Mouse (Mus musculus): ENCODE measurements at regions not wholly inside any gene's neighbourhood (a gene's known extent, or its start where the extent isn't known, plus 50 kb on each side); places are given as distances from the start of the nearest gene placed in this dataset.

DNA sequence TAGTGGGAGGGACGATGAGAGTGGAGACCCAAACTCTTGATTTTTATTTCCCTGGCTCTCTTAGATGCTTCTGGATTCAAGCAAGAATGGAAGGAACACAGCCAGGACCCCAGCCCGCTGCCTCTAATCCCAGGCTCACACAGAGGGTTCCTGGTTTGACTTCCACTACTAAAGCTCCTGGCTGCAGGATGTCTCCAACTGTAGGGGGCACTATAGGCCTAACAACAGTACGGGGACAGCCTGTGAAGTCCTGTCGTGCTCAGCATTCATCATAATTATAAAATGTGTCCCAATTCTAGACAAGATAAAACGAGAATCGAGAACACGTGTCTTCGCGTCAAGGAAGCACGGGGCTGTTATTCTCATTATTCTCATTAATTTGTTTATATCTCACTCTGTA is 254.3 kb upstream of the Kcnab2 start:
- no peak for DNase-seq (ENCODE audit: extremely low spot score)

DNA sequence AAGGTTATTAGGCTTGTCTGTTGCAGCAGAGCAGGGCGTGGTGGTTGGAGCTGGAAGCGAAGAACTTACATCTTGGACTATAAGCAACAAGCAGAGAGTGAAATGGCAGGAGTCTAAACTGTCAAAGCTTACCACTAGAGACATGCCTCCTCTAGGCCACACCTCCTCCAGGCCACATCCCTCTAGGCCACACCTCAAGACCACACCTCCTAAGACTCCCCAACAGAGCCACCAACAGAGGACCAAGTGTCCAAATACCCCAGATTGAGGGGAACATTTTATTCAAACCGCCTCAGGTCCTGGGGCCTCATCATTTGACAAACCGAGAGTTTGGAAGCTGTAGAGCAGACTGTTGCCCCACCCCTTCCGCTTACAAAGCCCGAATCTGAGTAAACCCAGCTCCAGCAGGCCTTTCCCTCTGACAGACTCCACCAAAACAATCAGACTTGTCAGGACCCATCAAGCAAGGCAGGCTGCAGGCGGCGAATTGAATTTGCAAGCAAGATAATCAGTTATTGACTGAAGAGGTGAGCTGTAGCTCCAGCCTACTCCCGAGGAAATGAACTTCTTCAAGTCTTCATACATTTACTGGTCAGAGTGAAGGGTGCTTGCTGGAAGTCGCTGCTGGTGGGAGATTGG is 253.5 kb upstream of the Kcnab2 start:
- DNase-seq (ENCODE audit: extremely low spot score): no peak

DNA sequence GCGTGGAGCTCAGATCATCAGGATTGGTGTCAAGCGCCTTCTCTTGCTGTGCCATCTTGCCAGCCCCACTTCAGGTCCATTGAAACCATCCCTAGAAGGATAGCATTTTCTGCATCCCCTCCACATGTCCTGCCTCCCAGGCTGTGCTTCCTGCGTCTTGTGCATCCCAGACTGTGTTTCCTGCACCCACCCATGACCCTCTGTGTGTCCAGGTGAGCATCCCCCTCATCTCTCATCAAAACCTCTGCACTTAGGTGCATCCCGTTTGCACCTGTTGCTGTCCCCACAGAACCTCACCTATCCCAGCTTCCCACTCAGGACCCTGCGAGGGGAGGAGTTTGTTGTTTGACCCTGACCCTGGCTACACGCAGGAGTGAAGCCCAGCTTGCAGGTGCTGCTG is 251.8 kb upstream of the Kcnab2 start:
- DNase-seq (ENCODE audit: extremely low spot score): no peak

DNA sequence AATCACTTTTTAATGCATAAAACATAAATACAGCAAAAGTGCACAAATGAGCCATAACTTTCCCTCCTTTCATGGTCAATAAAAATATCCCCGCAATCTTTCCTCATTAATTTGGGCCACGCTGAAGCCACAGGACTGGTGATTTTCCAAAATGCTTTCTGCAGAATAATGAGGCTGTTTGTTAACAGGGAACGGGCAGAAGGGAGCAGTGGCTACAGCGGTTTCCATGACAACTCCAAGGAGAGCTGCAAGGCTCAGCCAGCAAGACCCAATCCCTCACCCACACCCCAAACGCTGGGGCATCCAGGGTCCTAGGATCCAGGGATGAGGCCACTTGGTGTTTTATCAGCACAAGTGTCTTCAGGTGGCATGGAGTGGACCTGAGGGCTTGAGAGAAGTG is 248.2 kb upstream of the Kcnab2 start:
- no peak for DNase-seq (ENCODE audit: extremely low spot score)

DNA sequence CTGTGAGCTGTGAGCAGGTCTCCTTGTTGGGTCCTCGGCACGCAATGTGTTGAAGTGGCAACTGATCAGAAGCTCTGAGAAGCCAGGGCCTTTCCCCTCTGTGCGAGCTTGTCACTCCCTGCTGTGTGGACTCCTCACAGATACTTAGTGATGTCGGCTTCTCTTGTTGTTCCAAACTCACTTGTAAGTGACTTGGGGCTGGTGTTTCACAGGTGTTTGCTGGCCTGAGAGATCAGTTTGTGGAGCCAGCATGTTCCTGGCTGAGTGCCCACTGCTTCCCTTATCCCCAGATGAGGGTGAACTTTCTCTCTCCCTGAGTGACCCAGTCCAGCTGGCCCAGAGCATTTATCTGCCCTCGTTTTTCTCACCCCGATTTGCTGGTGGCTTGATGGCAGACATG is 247.8 kb upstream of the Kcnab2 start:
- no peak for DNase-seq (ENCODE audit: extremely low spot score)

DNA sequence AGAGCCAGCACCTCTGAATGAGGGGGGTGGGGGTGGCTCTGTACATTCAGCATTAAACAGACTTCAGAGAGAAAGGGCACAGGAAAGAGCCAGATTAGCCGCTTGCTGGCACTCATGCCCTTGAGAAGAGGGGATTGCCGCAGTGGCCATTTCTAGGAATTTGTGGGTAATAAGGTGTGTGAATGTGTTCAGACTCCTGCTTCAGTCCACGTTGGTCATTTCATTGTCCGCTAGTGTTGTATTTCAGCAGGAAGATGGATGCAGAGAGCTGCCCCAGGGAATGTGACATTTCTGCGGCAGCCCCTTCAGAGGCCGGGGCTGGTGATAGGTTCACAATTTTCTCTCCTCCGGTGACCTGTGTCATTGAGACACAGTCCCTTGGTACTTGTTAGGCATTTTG is 247.1 kb upstream of the Kcnab2 start:
- DNase-seq (ENCODE audit: extremely low spot score): no peak

DNA sequence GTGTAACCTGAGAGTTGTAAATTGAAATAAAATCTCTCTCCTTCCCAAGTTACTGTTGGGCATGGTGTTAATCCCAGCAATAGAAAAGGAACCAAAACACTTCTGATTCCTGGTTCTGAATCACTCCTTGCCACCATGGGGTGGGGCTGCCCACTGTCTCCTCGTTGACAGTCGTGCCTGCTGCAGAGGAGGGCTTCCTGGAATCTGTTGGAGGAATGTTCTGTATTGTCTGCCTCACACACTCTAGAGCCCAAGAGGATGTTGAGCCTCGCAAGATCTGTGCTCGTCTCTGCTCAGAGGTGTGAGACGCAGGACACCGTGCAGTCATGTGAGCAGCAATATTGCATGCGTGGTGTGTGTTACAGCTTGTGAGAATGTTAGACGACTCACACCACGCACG is 246.4 kb upstream of the Kcnab2 start:
- DNase-seq (ENCODE audit: extremely low spot score): no peak

DNA sequence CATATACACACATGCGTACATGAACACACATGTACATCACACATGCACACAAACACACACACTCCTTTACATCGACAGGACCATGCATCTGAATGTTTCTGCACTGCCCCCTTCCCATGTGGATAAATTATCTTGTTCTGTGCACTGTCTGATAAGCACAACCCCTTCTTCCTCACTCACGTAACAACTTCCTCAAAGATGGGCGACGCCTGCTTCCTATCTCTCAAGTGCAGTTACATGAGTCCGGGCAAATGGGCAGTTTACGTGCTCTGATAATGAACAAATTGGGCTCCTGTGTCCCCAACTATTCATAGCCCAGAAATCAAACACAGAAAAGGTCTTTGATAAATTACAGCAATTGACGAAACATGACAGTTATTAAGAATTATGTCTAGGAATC is 242.9 kb upstream of the Kcnab2 start:
- DNase-seq (ENCODE audit: extremely low spot score): no peak

DNA sequence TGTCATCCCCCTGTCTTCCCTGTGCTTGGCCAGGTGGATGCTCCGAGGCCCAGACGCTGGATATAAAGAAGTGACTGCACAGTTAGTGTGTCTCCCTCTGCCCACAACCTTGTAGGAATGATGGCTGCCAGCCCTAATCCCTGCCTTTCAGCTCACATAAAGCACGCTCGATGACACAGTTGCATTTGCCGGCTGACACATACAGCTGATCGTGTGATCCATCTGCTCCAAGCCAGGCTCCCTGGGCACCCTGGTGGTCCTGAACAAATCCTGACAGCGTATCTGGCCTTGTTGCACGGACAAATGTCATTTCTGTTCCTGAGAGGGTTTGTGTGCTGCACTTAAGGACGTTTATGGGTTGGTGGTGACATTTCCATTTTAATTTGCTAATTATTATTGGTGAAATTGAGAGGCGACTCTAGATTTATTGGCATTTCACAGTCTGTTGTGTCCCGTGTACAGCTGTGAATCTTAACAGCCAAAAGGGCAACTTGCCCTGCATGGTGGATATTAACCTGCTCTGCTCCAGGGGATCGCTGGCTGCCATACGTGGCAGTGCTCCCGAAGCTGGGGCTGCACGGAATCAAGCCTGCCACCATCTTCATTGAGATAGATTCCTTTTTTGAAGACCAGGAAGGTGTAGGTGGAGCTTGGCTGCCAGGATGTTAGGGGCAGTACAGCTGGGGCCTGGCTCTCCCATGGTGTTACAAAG is 241.9 kb upstream of the Kcnab2 start:
- no peak for DNase-seq (ENCODE audit: extremely low spot score)

DNA sequence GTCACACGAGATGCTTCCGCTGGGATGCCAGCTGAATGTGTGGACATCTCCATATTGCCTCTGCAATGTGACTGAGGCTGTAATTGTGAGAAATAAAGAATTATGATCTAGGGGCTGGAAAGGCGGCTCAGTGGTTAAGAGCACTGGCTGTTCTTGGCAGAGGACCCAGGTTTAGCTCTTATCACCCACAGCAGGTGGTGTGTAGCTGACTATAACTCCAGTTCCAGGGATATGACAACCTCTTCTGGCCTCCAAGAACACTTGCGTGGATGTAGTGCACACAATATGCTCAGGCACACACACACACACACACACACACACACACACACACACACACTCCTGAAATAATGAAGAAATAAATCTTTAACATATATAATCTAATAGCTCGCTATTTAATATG is 232.7 kb upstream of the Kcnab2 start:
- DNase-seq (ENCODE audit: extremely low spot score): no peak

DNA sequence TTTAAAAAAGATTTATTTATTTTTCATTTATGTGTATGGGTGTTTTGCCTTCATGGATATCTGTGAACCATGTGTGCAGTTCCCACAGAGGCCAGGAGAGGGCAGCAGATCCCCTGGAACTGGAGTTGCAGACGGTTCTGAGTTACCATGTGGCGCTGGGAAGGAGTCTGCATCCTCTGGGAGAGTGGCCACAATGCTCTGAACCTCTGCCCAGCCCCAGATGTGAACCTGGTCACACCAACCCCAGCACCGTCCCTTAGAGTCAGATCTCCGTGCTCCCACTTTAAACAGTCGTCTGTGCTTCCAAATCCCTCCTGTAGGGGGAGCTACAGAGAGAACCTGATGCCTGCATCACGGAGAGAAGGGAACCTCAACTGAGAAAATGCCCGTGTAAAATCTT is 222.5 kb upstream of the Kcnab2 start:
- no peak for DNase-seq (ENCODE audit: extremely low spot score)

DNA sequence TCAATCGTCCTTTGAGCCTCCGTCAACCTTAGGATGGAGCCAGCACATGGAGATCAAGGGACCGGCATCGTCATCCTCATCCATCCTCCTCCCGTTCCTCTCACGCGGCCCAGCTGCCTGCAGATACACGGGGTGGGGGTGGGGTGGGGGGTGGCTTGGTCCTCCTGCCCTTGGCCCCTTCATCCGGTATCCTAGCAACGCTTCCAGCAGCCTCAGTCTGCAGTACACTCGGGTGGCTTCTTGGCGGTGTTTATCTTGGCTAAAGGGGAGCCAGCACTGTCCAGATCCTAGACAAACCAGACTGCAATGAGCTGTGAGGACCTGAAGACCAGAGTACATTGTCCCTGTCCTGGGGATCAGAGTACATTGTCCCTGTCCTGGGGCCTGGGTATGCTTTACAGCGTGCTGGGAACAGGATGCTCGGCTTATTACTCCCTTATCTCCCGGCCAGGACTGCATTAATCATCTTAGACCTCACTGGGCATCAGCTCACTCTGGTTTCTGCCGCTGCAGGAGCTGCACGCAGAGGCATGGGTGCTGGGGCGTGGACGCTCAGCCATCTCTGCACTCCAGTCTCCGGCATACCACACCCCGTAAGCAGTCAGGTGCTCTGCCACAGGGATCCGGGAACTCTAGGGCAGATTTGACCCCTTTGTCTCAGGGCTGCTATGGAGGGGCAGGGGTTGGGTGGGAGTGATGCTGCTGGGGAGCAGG is 219.7 kb upstream of the Kcnab2 start:
- peak; percentile 19 for DNase-seq (ENCODE audit: extremely low spot score)

DNA sequence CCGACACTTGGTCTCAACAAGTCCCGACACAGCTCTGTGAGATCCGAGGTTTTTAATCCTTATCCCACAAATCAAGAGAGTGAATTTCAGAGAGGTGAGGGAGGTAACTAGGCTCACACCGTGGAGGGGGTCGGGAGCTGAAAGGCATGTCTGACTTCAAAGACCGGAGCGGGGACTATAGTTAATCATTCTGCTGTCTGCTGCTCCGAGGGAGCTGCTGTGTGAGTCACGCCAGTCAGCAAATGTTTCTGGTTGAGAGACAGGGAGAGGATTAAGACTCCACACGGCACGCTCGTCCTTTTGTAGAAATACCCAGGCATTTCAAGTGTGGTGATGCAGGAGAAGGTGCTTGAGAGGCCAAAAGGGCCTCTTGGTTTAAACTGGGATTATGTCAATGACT is 214.1 kb upstream of the Kcnab2 start:
- DNase-seq (ENCODE audit: extremely low spot score): peak; percentile 28

DNA sequence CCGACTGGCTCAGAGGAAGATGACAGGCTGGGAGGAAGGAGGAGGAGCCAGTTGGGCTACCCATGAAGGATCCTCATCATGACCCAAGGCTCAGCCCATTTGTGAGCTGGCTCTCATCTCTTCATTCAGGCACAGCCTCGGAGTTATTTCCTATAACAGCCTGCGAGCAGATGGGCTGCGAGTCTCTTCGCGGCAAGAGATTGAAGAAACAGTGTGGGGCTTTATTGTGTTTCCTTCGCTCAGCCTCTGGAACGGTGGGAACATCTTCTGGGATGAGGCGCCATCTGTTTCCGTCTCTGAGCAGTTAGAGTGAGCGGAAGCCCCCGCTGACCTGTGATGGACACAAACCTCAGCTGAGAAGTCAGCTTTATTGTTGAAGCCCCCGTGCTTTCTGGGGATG is 213.6 kb upstream of the Kcnab2 start:
- no peak for DNase-seq (ENCODE audit: extremely low spot score)

DNA sequence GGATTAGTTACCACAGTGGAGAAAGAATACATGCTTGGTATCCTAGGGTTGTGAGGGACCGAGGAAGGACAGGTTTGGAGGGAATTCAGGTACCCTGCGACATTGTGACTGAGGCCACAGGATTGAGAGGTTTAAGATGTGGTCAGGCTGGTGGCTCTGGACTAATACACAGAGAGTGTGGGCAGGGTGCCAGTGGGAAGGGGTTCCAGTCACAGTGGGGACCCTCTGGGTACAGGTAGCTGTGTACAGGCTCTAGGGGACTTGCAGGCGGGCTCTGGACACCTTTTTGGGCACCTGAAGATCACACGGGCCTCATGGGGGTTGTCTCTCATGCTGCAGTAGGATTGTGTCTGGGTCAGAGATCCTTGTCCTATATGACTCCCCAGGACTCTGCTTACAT is 213.1 kb upstream of the Kcnab2 start:
- DNase-seq (ENCODE audit: extremely low spot score): no peak

DNA sequence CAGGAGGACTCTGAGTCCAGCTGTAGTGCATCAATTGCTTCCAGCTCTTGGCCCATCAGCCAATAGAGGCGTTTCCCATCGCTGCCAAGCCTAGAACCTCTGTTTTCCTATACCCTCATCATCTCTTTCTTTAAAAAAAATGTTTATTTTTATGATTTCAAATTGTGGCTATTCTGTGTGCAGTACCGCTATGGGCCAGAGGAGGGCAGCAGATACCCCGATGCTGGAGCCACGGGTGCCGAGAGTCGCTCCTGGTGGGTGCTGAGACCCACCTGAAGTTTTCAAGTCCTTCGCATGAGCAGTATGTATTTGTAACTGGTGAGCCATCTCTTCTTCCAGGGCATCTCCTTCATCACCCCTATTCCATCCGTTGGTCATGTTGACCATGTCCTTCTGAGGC is 212.2 kb upstream of the Kcnab2 start:
- DNase-seq (ENCODE audit: extremely low spot score): no peak

DNA sequence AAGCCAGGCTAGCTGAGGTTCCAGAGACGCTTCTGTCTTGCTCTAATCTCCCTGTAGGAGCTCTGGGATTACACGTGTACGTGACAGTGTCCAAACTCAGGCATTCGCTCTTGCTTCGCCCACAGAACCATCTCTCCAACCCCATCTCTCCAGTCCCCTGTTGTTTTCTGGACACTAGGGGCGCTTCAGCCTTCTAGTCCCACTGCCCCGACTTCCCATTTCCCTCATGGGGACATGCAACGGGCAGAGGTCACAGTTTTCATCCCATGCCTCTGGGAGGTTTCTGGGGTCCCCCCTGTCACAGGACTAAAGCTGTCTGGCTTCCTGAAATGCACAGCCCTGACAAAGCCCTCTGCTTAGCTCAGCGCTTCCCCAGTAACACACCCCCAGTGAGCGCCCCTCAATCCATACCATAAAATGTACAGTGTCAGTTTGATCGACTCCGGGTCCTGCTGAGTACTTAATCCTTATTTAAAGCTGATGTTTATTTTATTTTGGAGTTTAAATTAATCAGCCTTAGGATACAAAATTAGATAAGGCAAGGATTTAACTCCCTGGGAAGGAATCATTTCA is 208.9 kb upstream of the Kcnab2 start:
- no peak for DNase-seq (ENCODE audit: extremely low spot score)

DNA sequence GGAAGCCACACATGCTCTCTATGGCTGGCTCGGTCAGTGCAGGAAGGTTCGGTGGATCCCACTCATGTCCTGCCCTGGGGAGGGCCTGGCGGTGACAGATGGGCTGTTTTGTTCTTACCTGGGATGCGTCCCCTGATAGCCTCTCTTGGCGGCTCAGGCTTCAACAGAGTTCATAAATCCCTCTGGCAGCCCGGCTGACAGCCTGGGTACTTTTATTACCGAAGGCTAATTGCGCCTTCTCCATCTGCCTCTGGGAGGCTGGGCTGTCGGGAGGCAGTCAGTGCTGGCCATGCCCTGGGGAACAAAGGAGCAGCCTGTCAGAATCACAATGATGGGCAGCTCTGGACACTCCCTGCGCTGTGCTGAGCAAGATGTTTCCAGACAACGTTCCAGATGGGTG is 196.5 kb upstream of the Kcnab2 start:
- peak; percentile 32 for DNase-seq (ENCODE audit: extremely low spot score)

DNA sequence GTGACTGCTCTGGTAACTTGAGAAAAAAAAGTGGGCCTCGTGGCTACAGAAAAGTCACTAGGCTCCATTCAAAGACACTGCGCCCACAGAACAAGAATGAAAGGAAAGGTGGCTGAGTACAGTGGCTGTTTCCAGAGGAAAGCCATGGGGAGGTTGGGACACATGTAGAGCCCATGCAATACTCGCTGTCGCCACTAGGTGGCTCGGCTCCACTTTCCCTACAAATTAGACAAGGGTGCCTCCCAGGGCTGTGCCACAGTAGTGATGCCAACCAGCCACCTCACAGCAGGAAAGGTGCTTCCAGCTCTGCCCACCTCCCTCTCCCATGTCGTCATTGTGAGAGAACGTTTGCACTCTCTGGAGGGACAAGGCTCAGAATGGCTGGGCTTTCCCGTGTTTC is 185.8 kb upstream of the Kcnab2 start:
- no peak for DNase-seq (ENCODE audit: extremely low spot score)

DNA sequence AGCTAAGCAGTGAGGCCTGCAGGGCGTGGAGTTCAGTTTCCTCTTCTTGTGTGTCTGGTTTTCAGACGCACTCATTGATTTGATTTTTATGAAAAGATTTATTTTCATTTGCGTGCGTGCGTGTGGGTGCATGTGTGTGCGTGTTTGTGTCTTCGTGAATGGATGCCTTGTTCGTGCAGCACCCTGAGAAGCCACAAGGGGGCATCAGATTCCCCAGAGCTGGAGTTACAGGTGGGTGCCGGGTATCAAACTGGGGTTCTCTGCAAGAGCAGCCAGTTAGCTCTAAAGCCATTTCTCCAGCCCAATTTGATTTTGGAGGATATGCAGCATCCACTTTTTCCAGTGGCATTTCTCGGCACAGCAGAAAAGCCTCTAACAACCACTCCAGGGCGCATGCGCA is 185.4 kb upstream of the Kcnab2 start:
- DNase-seq (ENCODE audit: extremely low spot score): no peak

DNA sequence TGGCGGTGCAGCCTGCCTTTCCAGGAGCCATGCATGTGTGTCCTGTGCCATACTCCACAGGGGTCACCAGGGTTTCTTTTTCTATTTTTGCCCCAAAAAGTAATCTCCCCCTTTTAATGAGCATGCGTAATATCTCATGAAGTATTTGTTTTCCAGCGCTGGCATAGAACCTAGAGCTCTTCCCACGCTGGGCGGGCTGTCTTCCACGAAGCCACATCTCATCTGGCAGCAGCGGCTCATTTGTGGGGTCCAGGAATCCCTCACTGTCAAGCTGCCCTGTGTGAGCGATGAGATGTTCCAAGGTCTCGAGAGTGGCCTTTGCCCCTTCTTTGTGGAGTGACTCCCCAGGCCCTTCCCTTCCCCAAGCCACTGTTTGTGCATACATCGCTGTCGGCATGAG is 184.8 kb upstream of the Kcnab2 start:
- no peak for DNase-seq (ENCODE audit: extremely low spot score)

DNA sequence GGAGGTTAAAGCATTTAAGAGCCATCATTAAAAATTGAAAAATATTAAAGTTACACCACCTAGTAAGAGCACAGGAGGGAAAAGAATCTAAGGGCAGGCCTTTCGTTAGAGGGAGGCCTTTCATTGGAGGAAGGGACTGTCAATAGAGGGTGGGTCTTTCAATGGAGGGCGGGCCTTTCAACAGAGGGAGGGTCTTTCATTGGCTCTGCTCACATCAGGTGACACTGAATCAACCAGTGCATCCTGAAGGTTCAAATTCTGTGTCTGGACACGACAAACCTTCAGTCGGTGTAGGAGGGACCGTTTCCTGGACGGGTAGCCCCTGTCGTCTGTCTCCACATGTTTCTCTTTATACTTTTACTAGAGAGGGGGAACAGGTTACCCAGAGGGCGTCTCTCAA is 172.5 kb upstream of the Kcnab2 start:
- no peak for DNase-seq (ENCODE audit: extremely low spot score)

DNA sequence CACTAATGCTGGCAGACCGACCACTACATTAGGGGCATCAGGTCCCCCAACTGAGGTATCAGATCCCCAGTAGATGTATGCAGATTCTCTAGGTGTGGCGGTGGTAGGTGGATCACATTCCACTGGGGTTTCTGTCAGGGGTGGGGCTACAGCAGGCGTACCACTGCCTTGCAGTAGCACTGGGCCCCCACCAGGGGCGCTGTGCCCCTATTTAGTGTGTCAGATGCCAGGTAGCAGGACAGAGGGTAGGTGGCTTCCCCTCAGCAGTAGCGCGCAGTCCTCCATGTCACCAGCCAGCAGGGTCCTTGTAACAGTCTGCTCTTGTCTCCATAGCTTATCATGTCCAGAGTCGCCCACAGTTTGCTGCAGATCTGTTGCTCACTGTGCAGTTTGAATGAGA is 169.9 kb upstream of the Kcnab2 start:
- DNase-seq (ENCODE audit: extremely low spot score): peak; percentile 38
